Mouse (Mus musculus) embryonic facial prominence, embryonic 15.5 days (tissue): ENCODE data around the gene Rnf146. TPM values are rescaled to one million over a fixed set of nuclear protein-coding genes. Genes with fewer than 3 reads are reported as not detected.

Experiments used
- ATAC-seq: fragments of 200-750 bp; cut with Nextera tagmentation; 2 replicates; pipeline ENCODE4 v1.8.0; 2017; ENCODE audit warnings: low read depth, moderate TSS enrichment; ENCODE audit not compliant: insufficient number of reproducible peaks, low FRiP score, low TSS enrichment
- H3K27ac ChIP-seq: fragments of 300-500 bp; sonication (generic); replicated peaks from 2 replicates; pipeline ENCODE4 v1.5.1; 2015; ENCODE audit warnings: mild to moderate bottlenecking, inconsistent platforms
- H3K27me3 ChIP-seq: fragments of 300-500 bp; sonication (generic); 2 replicates; pipeline ENCODE4 v1.6.1; 2015; ENCODE audit warnings: inconsistent platforms
- H3K36me3 ChIP-seq: fragments of 300-500 bp; sonication (generic); 2 replicates; pipeline ENCODE4 v1.6.1; 2015; ENCODE audit warnings: mild to moderate bottlenecking, inconsistent platforms
- H3K4me1 ChIP-seq: fragments of 300-500 bp; sonication (generic); 2 replicates; pipeline ENCODE4 v1.6.1; 2015; ENCODE audit warnings: inconsistent platforms
- H3K4me2 ChIP-seq: fragments of 300-500 bp; sonication (generic); replicated peaks from 2 replicates; pipeline ENCODE4 v1.6.1; 2015; ENCODE audit warnings: mild to moderate bottlenecking, inconsistent platforms
- H3K4me3 ChIP-seq: fragments of 300-500 bp; sonication (generic); replicated peaks from 2 replicates; pipeline ENCODE4 v1.5.1; 2015; ENCODE audit warnings: mild to moderate bottlenecking, inconsistent platforms
- H3K9ac ChIP-seq: fragments of 300-500 bp; sonication (generic); 2 replicates; pipeline ENCODE4 v1.6.1; 2015; ENCODE audit warnings: inconsistent platforms
- H3K9me3 ChIP-seq: fragments of 300-500 bp; sonication (generic); replicated peaks from 2 replicates; pipeline ENCODE4 v1.6.1; 2016; ENCODE audit warnings: inconsistent platforms
- WGBS: fragments of 180-500 bp; shearing (Covaris S2); methylation state at CpG from one replicate; pipeline ENCODE4 v1.1.7; 2015; 5-methylcytosine and 5-hydroxymethylcytosine counted together
- polyA plus RNA-seq: library from polyadenylated mRNA; unstranded; fragments of >200 nt; fragmentation: Nextera tagmentation; extraction: Ambion mirVana; gene quantifications from 2 replicates; pipeline ENCODE4 v1.2.1, GENCODE M21; 2015

The Rnf146 gene
- polyA plus RNA-seq, 1 experiment from 2014 or later: 50.5 TPM

DNA sequence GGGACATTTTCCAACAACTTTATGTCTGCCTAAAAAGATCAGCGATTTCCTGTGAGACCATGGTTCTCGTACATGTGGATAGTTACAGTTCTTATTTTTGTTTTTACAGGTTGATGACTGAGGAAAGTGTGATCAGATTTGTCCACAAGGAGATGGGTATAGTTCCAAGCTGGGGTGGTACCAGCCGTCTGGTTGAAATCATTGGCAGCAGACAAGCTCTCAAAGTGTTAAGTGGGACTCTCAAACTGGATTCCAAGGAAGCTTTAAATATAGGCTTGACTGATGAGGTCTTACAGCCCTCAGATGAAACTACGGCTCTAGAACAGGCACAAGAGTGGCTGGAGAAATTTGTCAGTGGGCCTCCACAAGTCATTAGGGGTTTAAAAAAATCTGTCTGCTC is 18.0 kb downstream of the Rnf146 start:
- Histone ChIP-seq H3K36me3 (peaks cover 12% of the 10 kb centered on the region), H3K9me3 (no peaks in the 10 kb centered on the region), H3K27me3 (no peaks in the 10 kb centered on the region), H3K4me1 (no peaks in the 10 kb centered on the region), H3K4me3 (no peak overlapping the region), H3K9ac (no peak overlapping the region), H3K4me2 (no peak overlapping the region), H3K27ac (no peak overlapping the region)
- WGBS: 90% methylated on average over 4 of the region's 4 CpGs
- no peak for ATAC-seq

DNA sequence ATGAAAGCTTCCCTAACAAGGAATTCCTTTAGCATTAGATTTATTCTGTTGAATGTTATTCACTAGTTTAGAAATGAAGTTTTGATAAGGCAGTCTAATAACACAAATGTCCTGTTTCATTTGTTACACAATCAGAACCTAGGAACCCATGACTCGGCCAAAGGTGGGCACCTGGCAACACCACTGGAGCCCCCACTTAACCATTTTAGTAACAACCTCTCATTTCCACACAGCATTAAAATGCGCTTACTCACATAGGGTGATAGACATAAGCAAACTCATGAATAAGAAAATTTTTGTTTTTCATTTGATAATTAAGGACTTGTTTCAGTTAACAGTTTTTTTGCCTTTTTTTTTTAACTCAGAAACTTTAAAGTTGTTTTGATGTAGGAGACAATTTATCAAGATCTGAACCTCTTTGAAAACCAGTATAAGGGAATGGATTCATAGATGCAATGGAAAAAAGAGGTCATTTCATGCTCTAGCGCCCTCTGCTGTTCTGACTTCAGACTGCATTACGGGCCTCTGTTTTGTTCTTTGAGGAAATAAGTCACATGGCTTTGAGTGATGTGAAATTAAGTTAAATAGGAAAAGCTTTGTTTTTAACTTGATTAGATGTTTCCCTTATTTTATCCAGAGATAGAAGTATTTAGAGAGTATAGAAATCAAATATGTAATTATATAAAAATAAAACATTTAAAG is 23.7 kb downstream of the Rnf146 start:
- no peak overlapping the region for H3K4me3 ChIP-seq
- WGBS: 53% methylated on average over 4 of the region's 4 CpGs
- no peaks in the 10 kb centered on the region for H3K4me1 ChIP-seq
- no peak overlapping the region for H3K27ac ChIP-seq
- no peak for ATAC-seq
- H3K9me3 ChIP-seq: no peaks in the 10 kb centered on the region
- no peak overlapping the region for H3K4me2 ChIP-seq
- no peak overlapping the region for H3K9ac ChIP-seq
- H3K27me3 ChIP-seq: no peaks in the 10 kb centered on the region
- no peaks in the 10 kb centered on the region for H3K36me3 ChIP-seq

- H3K4me3 ChIP-seq: no peak overlapping the region
- ATAC-seq: no peak
- H3K27ac ChIP-seq: no peak overlapping the region
- H3K36me3 ChIP-seq: no peaks in the 10 kb centered on the region
- H3K9me3 ChIP-seq: no peaks in the 10 kb centered on the region
- no peaks in the 10 kb centered on the region for H3K27me3 ChIP-seq
- no peak overlapping the region for H3K4me2 ChIP-seq
- H3K9ac ChIP-seq: no peak overlapping the region
- WGBS: 50% methylated on average over 4 of the region's 4 CpGs
- no peaks in the 10 kb centered on the region for H3K4me1 ChIP-seq
Measured at GRCm38 (mm10) chr10:29333836-29334235, 28.4 kb downstream of the Rnf146 start.

DNA sequence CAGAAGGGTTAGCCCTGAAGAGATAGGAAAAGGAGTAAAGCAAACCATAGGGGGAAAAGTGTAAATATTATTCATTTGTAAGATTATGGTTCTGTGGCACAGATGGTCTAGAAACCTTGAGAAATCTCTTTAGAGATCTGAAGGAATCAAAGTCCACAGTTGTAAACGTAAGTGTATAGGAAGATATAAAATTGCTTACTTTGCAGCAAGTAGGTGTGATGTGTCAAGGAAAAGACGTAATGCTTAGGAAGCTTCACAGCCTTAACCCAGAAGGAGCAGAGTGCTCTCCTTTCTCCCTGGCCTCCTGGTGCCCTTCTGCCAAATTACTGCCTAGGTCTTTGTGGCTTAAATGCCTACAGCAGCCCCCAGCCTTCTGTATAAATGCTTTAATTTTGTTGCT is 37.4 kb downstream of the Rnf146 start:
- Histone ChIP-seq H3K9me3 (no peaks in the 10 kb centered on the region), H3K4me3 (no peak overlapping the region), H3K27me3 (no peaks in the 10 kb centered on the region), H3K36me3 (no peaks in the 10 kb centered on the region), H3K9ac (no peak overlapping the region), H3K4me2 (no peak overlapping the region), H3K27ac (no peak overlapping the region), H3K4me1 (no peaks in the 10 kb centered on the region)
- ATAC-seq: no peak
- WGBS: 89% methylated on average over 2 of the region's 2 CpGs

- Histone ChIP-seq H3K27ac (no peak overlapping the region), H3K9ac (no peak overlapping the region), H3K36me3 (no peaks in the 10 kb centered on the region), H3K4me2 (peak overlapping the region; percentile 65), H3K27me3 (no peaks in the 10 kb centered on the region), H3K4me3 (peak overlapping the region; percentile 76), H3K4me1 (no peaks in the 10 kb centered on the region), H3K9me3 (no peaks in the 10 kb centered on the region)
- 30% methylated on average over 5 of the region's 5 CpGs for WGBS
- no peak for ATAC-seq
Measured at GRCm38 (mm10) chr10:29313905-29314304, 48.3 kb downstream of the Rnf146 start.

- H3K9ac ChIP-seq: peak within 1 kb of the TSS; percentile 76
- no peaks in the 10 kb centered on the region for H3K36me3 ChIP-seq
- peak; percentile 98 for ATAC-seq
- H3K27me3 ChIP-seq: no peaks in the 10 kb centered on the region
- H3K27ac ChIP-seq: peak within 1 kb of the TSS; percentile 90
- no peaks in the 10 kb centered on the region for H3K9me3 ChIP-seq
- WGBS: 0% methylated on average over 46 of the region's 49 CpGs
- H3K4me1 ChIP-seq: no peaks in the 10 kb centered on the region
- peak within 1 kb of the TSS; percentile 76 for H3K4me3 ChIP-seq
- peak within 1 kb of the TSS; percentile 65 for H3K4me2 ChIP-seq
Measured at GRCm38 (mm10) chr10:29313064-29313638, 49.1 kb downstream of the Rnf146 start, which contains the start of gene Echdc1. TSS of gene Echdc1 (plus strand) at chr10:29313166.

DNA sequence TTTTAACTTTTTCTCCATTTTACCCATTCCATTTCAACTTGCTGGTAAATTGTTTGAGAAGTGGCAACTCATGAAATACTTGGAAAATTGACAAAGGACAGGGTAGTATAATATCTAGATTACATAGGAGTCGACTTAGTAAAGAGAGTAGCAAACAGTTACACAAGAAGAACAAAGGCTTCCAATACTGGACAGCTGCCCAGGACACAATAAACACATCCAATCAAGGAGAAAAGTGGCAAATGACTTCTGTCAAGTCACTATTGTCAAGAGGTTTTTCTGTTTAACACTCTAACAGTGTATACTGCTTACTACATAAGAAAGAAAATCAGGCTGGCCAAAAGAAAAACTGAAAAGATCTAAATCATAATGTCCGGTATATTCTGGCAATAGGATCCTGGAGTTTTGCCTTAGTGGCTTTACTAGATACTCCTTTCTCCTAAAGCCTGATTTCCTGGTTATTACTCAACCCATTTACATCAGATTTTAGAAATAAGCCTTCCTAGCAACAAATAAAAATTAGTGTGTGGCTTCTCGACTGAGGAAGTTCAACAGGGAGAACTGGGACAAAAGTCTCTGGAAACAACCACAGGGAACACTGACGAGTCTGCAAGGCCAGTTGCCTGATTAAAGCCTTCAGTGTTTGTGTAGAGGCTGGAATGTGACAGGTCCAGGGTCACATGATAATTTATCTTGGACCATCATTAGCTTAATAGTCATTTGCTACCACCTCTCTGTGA is 50.6 kb downstream of the Rnf146 start:
- Histone ChIP-seq H3K4me3 (no peak overlapping the region), H3K9me3 (no peaks in the 10 kb centered on the region), H3K27me3 (no peaks in the 10 kb centered on the region), H3K4me1 (no peaks in the 10 kb centered on the region), H3K4me2 (no peak overlapping the region), H3K27ac (no peak overlapping the region), H3K36me3 (no peaks in the 10 kb centered on the region), H3K9ac (no peak overlapping the region)
- ATAC-seq: no peak
- 76% methylated on average over 4 of the region's 4 CpGs for whole genome bisulfite sequencing

- no peak for ATAC-seq
- 91% methylated on average over 4 of the region's 4 CpGs for WGBS
- no peak overlapping the region for H3K9ac ChIP-seq
Measured at GRCm38 (mm10) chr10:29302230-29302629, 60.0 kb downstream of the Rnf146 start.

More at GRCm38 (mm10) chr10:29302230-29302629, 60.0 kb downstream of the Rnf146 start:
- no peak overlapping the region for H3K4me2 ChIP-seq
- no peaks in the 10 kb centered on the region for H3K36me3 ChIP-seq
- H3K4me1 ChIP-seq: no peaks in the 10 kb centered on the region
- H3K27me3 ChIP-seq: no peaks in the 10 kb centered on the region
- no peaks in the 10 kb centered on the region for H3K9me3 ChIP-seq
- no peak overlapping the region for H3K4me3 ChIP-seq
- H3K27ac ChIP-seq: no peak overlapping the region

Other genes starting within 250 kb of the Rnf146 start
- gene Soga3, start 218.6 kb downstream of the Rnf146 start, polyA plus RNA-seq: 4.0 and 4.7 TPM in 2 replicates
- gene Gm49353, start 163.5 kb downstream of the Rnf146 start, polyA plus RNA-seq: 0.27 and 0.45 TPM in 2 replicates
- 1.2 and 1.5 TPM in 2 replicates for gene 9330159F19Rik, start 150.8 kb downstream of the Rnf146 start, polyA plus RNA-seq
- gene Echdc1, start 49.3 kb downstream of the Rnf146 start, polyA plus RNA-seq: 26.9 and 28.1 TPM in 2 replicates
- gene Rspo3, start 173.4 kb upstream of the Rnf146 start, polyA plus RNA-seq: 13.5 and 16.0 TPM in 2 replicates